Mouse (Mus musculus) forebrain, embryonic 13.5 days (tissue): ENCODE measurements around the gene Hspe1. TPM values are rescaled to one million over a fixed set of nuclear protein-coding genes. Genes with fewer than 3 reads are reported as not detected.
"Not testable (repeated sequence)": the region's sequence is repeated elsewhere in the genome, so short reads cannot be mapped to it uniquely, and the experiment has no call there.

Source experiments
- ATAC-seq: fragments of 200-750 bp; cut with Nextera tagmentation; 2 replicates; pipeline ENCODE4 v1.8.0; 2017
- H3K27ac ChIP-seq: fragments of 300-500 bp; sonication (generic); 2 replicates; pipeline ENCODE4 v1.5.1; 2015; ENCODE audit warnings: inconsistent platforms, mild to moderate bottlenecking, moderate library complexity
- H3K27me3 ChIP-seq: fragments of 300-500 bp; sonication (generic); 2 replicates; pipeline ENCODE4 v1.6.1; 2015; ENCODE audit warnings: mild to moderate bottlenecking, inconsistent platforms
- H3K36me3 ChIP-seq: fragments of 300-500 bp; sonication (generic); 2 replicates; pipeline ENCODE4 v1.6.1; 2015; ENCODE audit warnings: mild to moderate bottlenecking, inconsistent platforms; ENCODE audit not compliant: poor library complexity, severe bottlenecking
- H3K4me1 ChIP-seq: fragments of 300-500 bp; sonication (generic); 2 replicates; pipeline ENCODE4 v1.6.1; 2015; ENCODE audit warnings: inconsistent platforms
- H3K4me2 ChIP-seq: fragments of 300-500 bp; sonication (generic); 2 replicates; pipeline ENCODE4 v1.6.1; 2015; ENCODE audit warnings: inconsistent platforms, mild to moderate bottlenecking, moderate library complexity
- H3K4me3 ChIP-seq: fragments of 300-500 bp; sonication (generic); 2 replicates; pipeline ENCODE4 v1.5.1; 2015; ENCODE audit warnings: mild to moderate bottlenecking, inconsistent platforms
- H3K9ac ChIP-seq: fragments of 300-500 bp; sonication (generic); 2 replicates; pipeline ENCODE4 v1.6.1; 2015; ENCODE audit warnings: mild to moderate bottlenecking, inconsistent platforms
- H3K9me3 ChIP-seq: fragments of 300-500 bp; sonication (generic); replicated peaks from 2 replicates; pipeline ENCODE4 v1.6.1; 2016; ENCODE audit warnings: inconsistent platforms
- WGBS: fragments of 180-500 bp; shearing (Covaris S2); methylation state at CpG from one replicate; pipeline ENCODE4 v1.1.7; 2015; 5-methylcytosine and 5-hydroxymethylcytosine counted together
- polyA plus RNA-seq: library from polyadenylated mRNA; unstranded; fragments of >200 nt; fragmentation: Nextera tagmentation; extraction: Ambion mirVana; gene quantifications from 2 replicates; pipeline ENCODE4 v1.2.1, GENCODE M21; 2015

Hspe1 gene
- polyA plus RNA-seq, 1 experiment from 2014 or later: 397 TPM

GRCm38 (mm10) chr1:55124136-55124535, 36.2 kb downstream of the Hspe1 start:
- H3K4me1 ChIP-seq, H3K9me3 ChIP-seq, H3K27ac ChIP-seq, H3K9ac ChIP-seq, ATAC-seq, H3K4me3 ChIP-seq, H3K4me2 ChIP-seq, H3K27me3 ChIP-seq, H3K36me3 ChIP-seq: not testable (repeated sequence)
- WGBS: 98% methylated on average over 2 of the region's 2 CpGs

- no peak for ATAC-seq
- H3K9ac ChIP-seq: no peak overlapping the region
- H3K36me3 ChIP-seq: no peaks in the 10 kb centered on the region
- peaks cover 27% of the 10 kb centered on the region for H3K4me1 ChIP-seq
- no peaks in the 10 kb centered on the region for H3K27me3 ChIP-seq
- H3K9me3 ChIP-seq: no peaks in the 10 kb centered on the region
- no peak overlapping the region; the same call in 1 of the 2 replicates for H3K4me2 ChIP-seq
- WGBS: 98% methylated on average over 5 of the region's 5 CpGs
- H3K27ac ChIP-seq: no peak overlapping the region
- no peak overlapping the region for H3K4me3 ChIP-seq
These were observed 41.8 kb downstream of the Hspe1 start for GRCm38 (mm10) chr1:55129716-55130115.

DNA sequence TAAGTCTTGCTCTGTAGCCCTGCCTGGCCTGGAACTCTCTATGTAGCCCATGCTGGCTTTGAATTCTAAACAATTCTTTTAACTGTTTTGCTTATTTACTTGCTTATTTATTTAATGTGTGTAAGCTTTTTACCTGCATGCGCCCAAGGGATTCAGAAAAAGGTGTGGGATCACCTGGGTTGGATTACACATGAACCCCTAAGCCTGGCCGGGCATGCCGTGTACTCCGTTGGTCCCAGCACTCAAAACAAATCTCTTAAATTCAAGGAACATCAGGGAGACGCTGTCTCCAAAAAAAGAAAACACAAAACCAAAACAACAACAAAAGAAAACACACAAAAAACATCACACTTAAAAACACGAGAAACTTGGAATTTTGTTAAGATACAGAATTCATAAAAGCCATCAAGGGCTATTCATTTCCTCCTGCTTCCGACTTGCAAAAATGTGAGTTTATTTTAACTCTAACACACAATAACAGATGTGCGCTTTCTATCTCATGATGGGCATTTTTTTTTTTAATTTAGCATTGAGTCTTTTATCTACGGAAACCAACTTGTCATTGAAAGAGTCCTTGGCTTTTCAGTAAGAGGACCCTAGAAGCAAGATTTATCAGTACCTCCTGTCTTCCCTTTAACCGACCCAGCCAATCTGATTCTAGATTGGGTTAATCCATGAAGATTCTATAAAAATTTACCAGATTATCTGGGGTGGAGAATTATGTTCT, 42.4 kb downstream of the Hspe1 start:
- ATAC-seq: no peak
- WGBS: 73% methylated on average over 10 of the region's 10 CpGs

DNA sequence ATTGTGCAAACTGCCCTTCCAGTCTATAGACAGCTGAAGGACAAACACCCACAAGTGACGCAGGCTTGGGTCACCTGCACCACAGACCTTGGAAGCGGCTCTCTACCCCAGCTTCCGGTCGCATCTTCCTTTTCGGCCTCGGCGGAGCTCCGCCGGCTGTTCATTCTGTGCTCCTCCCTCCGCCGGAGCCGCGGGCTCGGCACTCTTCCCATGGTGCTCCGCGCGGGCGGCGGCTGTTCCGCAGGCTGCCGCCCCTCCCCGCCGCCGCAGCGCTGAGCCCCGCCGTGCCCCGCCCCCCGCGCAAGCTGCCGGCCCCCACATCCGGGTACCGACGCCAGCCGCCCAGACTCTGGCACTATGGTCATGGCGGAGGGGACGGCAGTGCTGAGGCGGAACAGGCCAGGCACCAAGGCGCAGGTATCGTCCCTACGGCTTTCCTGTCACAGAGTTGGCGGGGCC, 43.0 kb downstream of the Hspe1 start, which contains the start of gene Mob4:
Gene Mob4, plus strand, starts transcription at position 289 of the 459 bp plus-strand sequence.
- Histone ChIP-seq H3K9me3 (no peaks in the 10 kb centered on the region), H3K9ac (peak within 1 kb of the TSS; percentile 97), H3K27me3 (no peaks in the 10 kb centered on the region), H3K4me1 (peaks cover 27% of the 10 kb centered on the region), H3K36me3 (peaks cover 5% of the 10 kb centered on the region), H3K4me2 (peak within 1 kb of the TSS; percentile 80), H3K27ac (peak within 1 kb of the TSS; percentile 97), H3K4me3 (peak within 1 kb of the TSS; percentile 99)
- under 1% methylated on average over 42 of the region's 42 CpGs for WGBS
- peak; percentile 98 for ATAC-seq

More for the DNA sequence above, 42.4 kb downstream of the Hspe1 start:
- H3K27ac ChIP-seq: peak overlapping the region; percentile 97
- H3K4me3 ChIP-seq: peak overlapping the region; percentile 99
- H3K4me1 ChIP-seq: peaks cover 27% of the 10 kb centered on the region
- no peaks in the 10 kb centered on the region for H3K9me3 ChIP-seq
- no peaks in the 10 kb centered on the region for H3K36me3 ChIP-seq
- H3K9ac ChIP-seq: peak overlapping the region; percentile 97
- peak overlapping the region; percentile 80 for H3K4me2 ChIP-seq
- H3K27me3 ChIP-seq: no peaks in the 10 kb centered on the region

DNA sequence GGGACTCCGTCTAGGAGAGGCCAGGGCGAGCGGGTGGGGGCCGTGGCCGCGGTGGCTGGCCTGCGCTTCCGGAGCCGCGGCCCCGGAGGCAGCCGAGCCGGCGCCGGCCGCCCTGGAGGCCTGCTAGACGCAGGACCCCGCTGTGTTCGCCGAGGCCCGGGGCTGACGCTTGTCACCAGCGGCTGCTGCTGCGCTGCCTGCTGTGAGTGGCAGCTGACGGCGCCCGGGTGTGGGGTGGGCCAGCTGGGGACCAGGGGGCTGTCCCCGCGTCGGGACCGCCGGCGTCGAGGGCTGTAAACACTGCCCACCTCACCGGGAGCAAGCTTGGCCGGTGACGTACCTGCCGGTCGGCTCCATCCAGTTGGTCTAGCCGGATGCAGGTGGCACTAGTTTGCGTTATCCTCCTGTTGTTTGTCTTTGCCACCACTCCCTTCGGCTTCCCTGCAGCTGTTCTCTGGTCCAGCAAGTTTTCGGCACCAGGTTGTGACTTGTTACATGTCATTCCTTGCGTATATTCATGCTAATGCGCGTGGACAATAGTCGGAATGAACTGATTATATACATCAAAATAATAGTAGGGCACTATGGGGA, 43.6 kb downstream of the Hspe1 start:
- under 1% methylated on average over 46 of the region's 47 CpGs for WGBS
- no peak; the same call in 1 of the 2 replicates for ATAC-seq
- H3K9me3 ChIP-seq: no peaks in the 10 kb centered on the region

DNA sequence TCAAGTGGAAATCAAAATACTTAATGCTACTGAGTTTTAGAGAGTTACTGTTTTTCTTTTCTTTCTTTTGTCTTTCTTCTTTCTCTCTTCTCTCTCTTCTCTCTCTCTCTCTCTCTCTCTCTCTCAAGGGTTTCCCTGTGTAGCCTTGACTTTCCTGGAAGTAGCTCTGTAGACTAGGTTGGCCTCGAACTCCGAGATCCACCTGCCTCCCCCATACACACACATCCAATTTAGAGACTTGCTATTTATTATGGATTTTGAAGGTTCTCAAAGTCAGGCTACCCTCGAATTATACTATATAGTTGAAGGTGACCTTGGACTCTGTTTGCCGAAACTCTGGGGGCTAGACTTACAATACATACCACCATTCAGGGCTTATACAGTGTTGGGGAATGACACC, 44.4 kb downstream of the Hspe1 start:
- Histone ChIP-seq H3K36me3 (peaks cover 5% of the 10 kb centered on the region), H3K27me3 (no peaks in the 10 kb centered on the region), H3K4me2 (peak overlapping the region; percentile 80), H3K9ac (peak overlapping the region; percentile 97), H3K9me3 (no peaks in the 10 kb centered on the region), H3K27ac (no peak overlapping the region), H3K4me3 (peak overlapping the region; percentile 99), H3K4me1 (peaks cover 27% of the 10 kb centered on the region)
- WGBS: 65% methylated on average over 4 of the region's 4 CpGs
- no peak for ATAC-seq

More for the DNA sequence above, 43.6 kb downstream of the Hspe1 start:
- Histone ChIP-seq H3K36me3 (peaks cover 5% of the 10 kb centered on the region), H3K4me3 (peak overlapping the region; percentile 99), H3K4me1 (peaks cover 27% of the 10 kb centered on the region), H3K4me2 (peak overlapping the region; percentile 80), H3K9ac (peak overlapping the region; percentile 97), H3K27ac (peak overlapping the region; percentile 97), H3K27me3 (no peaks in the 10 kb centered on the region)

GRCm38 (mm10) chr1:55133173-55133572, 45.2 kb downstream of the Hspe1 start:
- H3K4me2 ChIP-seq: peak overlapping the region; percentile 24
- WGBS: 85% methylated on average over 2 of the region's 2 CpGs

GRCm38 (mm10) chr1:55134301-55134700, 46.4 kb downstream of the Hspe1 start:
- Histone ChIP-seq H3K4me1 (peaks cover 27% of the 10 kb centered on the region), H3K9ac (no peak overlapping the region), H3K27me3 (no peaks in the 10 kb centered on the region), H3K4me3 (no peak overlapping the region), H3K36me3 (peaks cover 9% of the 10 kb centered on the region), H3K9me3 (no peaks in the 10 kb centered on the region), H3K27ac (no peak overlapping the region), H3K4me2 (no peak overlapping the region)
- 97% methylated on average over 3 of the region's 3 CpGs for WGBS
- ATAC-seq: no peak

More at GRCm38 (mm10) chr1:55133173-55133572, 45.2 kb downstream of the Hspe1 start:
- H3K4me1 ChIP-seq: peaks cover 27% of the 10 kb centered on the region
- no peak for ATAC-seq
- no peak overlapping the region for H3K4me3 ChIP-seq
- no peak overlapping the region for H3K9ac ChIP-seq
- no peaks in the 10 kb centered on the region for H3K27me3 ChIP-seq
- no peak overlapping the region for H3K27ac ChIP-seq
- no peaks in the 10 kb centered on the region for H3K9me3 ChIP-seq
- peaks cover 8% of the 10 kb centered on the region for H3K36me3 ChIP-seq

GRCm38 (mm10) chr1:55135846-55136245, 47.9 kb downstream of the Hspe1 start:
- H3K9me3 ChIP-seq: no peaks in the 10 kb centered on the region
- ATAC-seq: no peak
- 98% methylated on average over 1 of the region's 1 CpGs for WGBS

More at GRCm38 (mm10) chr1:55135846-55136245, 47.9 kb downstream of the Hspe1 start:
- H3K36me3 ChIP-seq: peaks cover 21% of the 10 kb centered on the region
- H3K4me2 ChIP-seq: no peak overlapping the region
- peaks cover 21% of the 10 kb centered on the region for H3K4me1 ChIP-seq
- no peak overlapping the region for H3K4me3 ChIP-seq
- no peak overlapping the region for H3K27ac ChIP-seq
- no peak overlapping the region for H3K9ac ChIP-seq
- H3K27me3 ChIP-seq: no peaks in the 10 kb centered on the region

Other genes with a start within 250 kb of the Hspe1 start
- 15.7 and 16.6 TPM in 2 replicates for gene Ankrd44, start 161.7 kb upstream of the Hspe1 start, polyA plus RNA-seq
- 407 and 413 TPM in 2 replicates for gene Sf3b1, start 60.7 kb upstream of the Hspe1 start, polyA plus RNA-seq
- 35.0 and 36.6 TPM in 2 replicates for gene Coq10b, start 35.4 kb upstream of the Hspe1 start, polyA plus RNA-seq
- 333 and 363 TPM in 2 replicates for gene Hspd1, start 111 bp downstream of the Hspe1 start, polyA plus RNA-seq
- gene Mob4, start 43.1 kb downstream of the Hspe1 start, polyA plus RNA-seq: 191 and 198 TPM in 2 replicates
- gene Rftn2, start 138.7 kb downstream of the Hspe1 start, polyA plus RNA-seq: 10.7 and 11.1 TPM in 2 replicates
- gene Mars2, start 149.0 kb downstream of the Hspe1 start, polyA plus RNA-seq: 3.4 and 3.8 TPM in 2 replicates